In genomic region chr7:27541431-27541830, GRCm38 (mm10) we compare ENCODE assay signal across 8 mouse cellular contexts. TPM values are rescaled to one million over a fixed set of nuclear protein-coding genes. Genes with fewer than 3 reads are reported as not detected.
DNase-seq lines count a peak whose midpoint lies in the region.

No protein-coding gene starts in this region.

- DNase-seq in adrenal gland, postnatal 10 days: peak; percentile 41
- DNase-seq in adrenal gland, adult 8-10 months: no peak
- DNase-seq in spleen, adult 12 weeks (ENCODE audit: low spot score): peak; percentile 65
- DNase-seq in spleen, postnatal 4 days (ENCODE audit: low spot score in 2 of 2): no peak
- DNase-seq in layer of hippocampus, adult 9-11 months: peak; percentile 94
- peak; percentile 80 to 83 for DNase-seq in spleen, postnatal 36 days (ENCODE audit: low spot score in 2 of 2)
- DNase-seq in gastrocnemius, adult 8-10 months (ENCODE audit: low spot score in 2 of 2): no peak

- H3K27me3 ChIP-seq in megakaryocyte, embryonic 14.5 days (replicated peaks): peaks cover 5% of the 10 kb centered on the region

- no peaks in the 10 kb centered on the region for H3K9me3 ChIP-seq in megakaryocyte, embryonic 14.5 days

- peaks cover 30% of the 10 kb centered on the region for H3K36me3 ChIP-seq in megakaryocyte, embryonic 14.5 days (replicated peaks; ENCODE audit: low read length)

- peaks cover 62% of the 10 kb centered on the region for H3K4me1 ChIP-seq in megakaryocyte, embryonic 14.5 days

- peak overlapping the region; percentile 29 for H3K4me3 ChIP-seq in megakaryocyte, embryonic 14.5 days (replicated peaks)

RNA-seq across cellular contexts. Expression of gene Pld3, which starts 11.6 kb away (rescaled TPM):
- total RNA-seq in adrenal gland, postnatal 10 days (2021): 10 to 100 TPM; 84.0 to 86.6 TPM
- total RNA-seq in adrenal gland, adult 8-10 months (2022): 100 to 1,000 TPM; 135 to 205 (median 166) TPM
- polyA plus RNA-seq in megakaryocyte, embryonic 14.5 days (2012; ENCODE audit: insufficient read depth, low replicate concordance): 66.2 and 97.1 TPM in 2 replicates
- total RNA-seq in gastrocnemius, adult 8-10 months (2022): 10 to 100 TPM; 14.0 to 15.3 (median 14.9) TPM

RNA-seq across cellular contexts. Expression of gene 2310022A10Rik, which starts 11.6 kb away (rescaled TPM):
- total RNA-seq in adrenal gland, postnatal 10 days (2021): 10 to 100 TPM; 14.7 to 25.1 TPM
- total RNA-seq in adrenal gland, adult 8-10 months (2022): 10 to 100 TPM; 21.6 to 23.8 (median 22.0) TPM
- polyA plus RNA-seq in megakaryocyte, embryonic 14.5 days (2012; ENCODE audit: insufficient read depth, low replicate concordance): 19.6 and 32.1 TPM in 2 replicates
- total RNA-seq in gastrocnemius, adult 8-10 months (2022): 100 to 1,000 TPM; 118 to 123 (median 121) TPM

RNA-seq across cellular contexts. Expression of gene Hipk4, which starts 18.4 kb away (rescaled TPM):
- under 1 TPM; 0.24 to 0.67 TPM for total RNA-seq in adrenal gland, postnatal 10 days (2021)
- total RNA-seq in adrenal gland, adult 8-10 months (2022): 1 to 10 TPM in 1 of 4 experiments, under 1 TPM in 3; 0.23 to 1.1 (median 0.61) TPM
- polyA plus RNA-seq in megakaryocyte, embryonic 14.5 days (2012; ENCODE audit: insufficient read depth, low replicate concordance): 1.6 and 2.1 TPM in 2 replicates
- total RNA-seq in gastrocnemius, adult 8-10 months (2022): under 1 TPM in 1 of 4 experiments, not detected in 3; 0.11 TPM

RNA-seq across cellular contexts. Expression of gene Prx, which starts 42.3 kb away (rescaled TPM):
- total RNA-seq in adrenal gland, postnatal 10 days (2021): 1 to 10 TPM; 3.3 to 5.1 TPM
- total RNA-seq in adrenal gland, adult 8-10 months (2022): 1 to 10 TPM; 2.6 to 4.7 (median 3.3) TPM
- 1.7 and 1.8 TPM in 2 replicates for polyA plus RNA-seq in megakaryocyte, embryonic 14.5 days (2012; ENCODE audit: insufficient read depth, low replicate concordance)
- 1 to 10 TPM; 2.3 to 7.7 (median 5.7) TPM for total RNA-seq in gastrocnemius, adult 8-10 months (2022)

RNA-seq across cellular contexts. Expression of gene Akt2, which starts 49.9 kb away (rescaled TPM):
- total RNA-seq in adrenal gland, postnatal 10 days (2021): 100 to 1,000 TPM; 237 to 317 TPM
- 100 to 1,000 TPM; 162 to 282 (median 233) TPM for total RNA-seq in adrenal gland, adult 8-10 months (2022)
- 72.3 and 86.4 TPM in 2 replicates for polyA plus RNA-seq in megakaryocyte, embryonic 14.5 days (2012; ENCODE audit: insufficient read depth, low replicate concordance)
- total RNA-seq in gastrocnemius, adult 8-10 months (2022): 100 to 1,000 TPM; 178 to 228 (median 207) TPM

Comparison
In these comparisons a context has a peak if more than half of its experiments do, and no peak if none do; other contexts are left out.
1. DNase-seq: peak in adrenal gland, postnatal 10 days (single experiment), spleen, adult 12 weeks (single experiment), layer of hippocampus, adult 9-11 months (single experiment) and spleen, postnatal 36 days (2 of 2); none in adrenal gland, adult 8-10 months (single experiment), spleen, postnatal 4 days (0 of 2) and gastrocnemius, adult 8-10 months (0 of 2).
2. RNA of gene Pld3, which starts 11.6 kb away (total RNA-seq): 135 to 205 TPM in adrenal gland, adult 8-10 months and 84.0 to 86.6 TPM in adrenal gland, postnatal 10 days; 14.0 to 15.3 TPM in gastrocnemius, adult 8-10 months; every median in the first group is over 4 times any median in the second.
3. RNA of gene 2310022A10Rik, which starts 11.6 kb away (total RNA-seq): 118 to 123 TPM in gastrocnemius, adult 8-10 months; 14.7 to 25.1 TPM in adrenal gland, postnatal 10 days and 21.6 to 23.8 TPM in adrenal gland, adult 8-10 months; every median in the first group is over 4 times any median in the second.